Mouse (Mus musculus) embryo, embryonic 11 days (tissue): ENCODE data around the gene Asic2.

ENCODE experiments used
- DNase-seq: peaks from one replicate; pipeline ENCODE4 v3.0.0-alpha.2; 2015

Asic2 gene

GRCm38 (mm10) chr11:81152460-81153160, 815.6 kb downstream of the Asic2 start:
- peak; percentile 81 for DNase-seq

GRCm38 (mm10) chr11:81152021-81152385, 816.3 kb downstream of the Asic2 start:
- DNase-seq = peak; percentile 85

- DNase-seq = peak; percentile 55
Observed at GRCm38 (mm10) chr11:81151286-81152020, 816.8 kb downstream of the Asic2 start.

DNA sequence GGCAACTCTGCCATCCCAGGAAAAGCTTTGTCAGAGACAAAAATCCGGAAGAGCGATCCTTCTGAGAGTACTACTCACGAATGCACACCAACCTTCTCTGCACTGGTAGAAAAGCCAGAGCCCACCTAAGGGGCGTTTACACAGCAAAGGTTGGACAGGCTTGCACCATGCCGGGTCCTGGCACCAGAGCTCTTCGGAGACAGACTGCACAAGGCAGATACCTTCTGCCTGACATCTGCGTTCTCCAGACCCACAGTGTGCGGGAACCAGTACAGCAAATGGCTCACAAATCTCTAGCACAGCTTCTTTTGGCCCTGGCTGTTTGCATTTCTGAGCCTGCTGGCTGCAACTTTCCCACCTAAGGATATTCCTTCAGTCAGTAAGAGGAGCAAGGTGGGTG, 817.6 kb downstream of the Asic2 start:
- no peak for DNase-seq

- DNase-seq = no peak
Observed at GRCm38 (mm10) chr11:81148423-81148822, 819.8 kb downstream of the Asic2 start.

DNA sequence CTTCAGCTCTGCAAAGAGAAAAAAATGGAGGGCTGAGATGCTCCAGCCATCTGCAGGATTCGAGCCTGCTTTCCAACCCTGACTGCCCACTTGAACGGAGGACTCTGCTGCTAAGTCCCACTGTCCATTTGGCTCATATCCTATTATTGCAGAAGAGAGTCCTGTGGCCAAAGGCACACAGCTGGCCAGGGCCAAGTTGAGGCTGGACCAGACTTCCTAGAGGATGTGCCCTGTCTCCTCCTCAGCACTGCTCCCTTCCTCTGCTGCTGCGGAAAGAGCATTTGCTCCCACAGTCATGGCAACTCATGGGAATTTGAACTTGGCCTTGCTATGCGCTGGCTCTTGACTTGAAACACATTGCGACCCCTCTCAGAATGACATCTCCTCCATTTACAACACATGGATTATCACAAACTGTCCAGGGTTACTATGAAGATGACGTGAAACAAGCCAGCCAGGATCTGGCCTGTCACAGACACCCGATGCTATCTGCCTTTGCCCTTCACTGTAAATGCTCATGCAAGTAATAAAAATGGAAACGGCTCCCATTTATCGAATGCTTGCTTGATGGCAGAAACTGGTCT, 821.6 kb downstream of the Asic2 start:
- no peak for DNase-seq

DNA sequence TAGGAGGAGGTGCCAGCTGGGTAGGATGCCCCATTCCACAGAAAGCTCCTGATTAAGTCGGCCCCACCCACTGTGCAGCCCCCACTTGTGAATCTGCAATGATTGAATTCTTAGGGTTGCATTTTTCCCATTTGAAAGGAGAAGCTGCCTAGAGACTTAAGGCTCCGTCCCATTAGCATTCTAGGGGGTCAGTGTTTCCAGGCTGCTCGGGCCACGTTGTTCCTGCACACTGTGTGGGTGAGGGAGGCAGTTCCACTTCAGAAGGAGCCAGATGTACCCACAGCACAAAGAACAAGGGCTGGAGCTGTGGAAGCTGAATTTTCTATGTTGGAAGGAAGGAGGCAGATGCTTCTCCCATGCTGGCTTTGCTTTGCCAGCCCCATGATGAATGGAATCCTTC, 833.1 kb downstream of the Asic2 start:
- DNase-seq = no peak

- DNase-seq = no peak
Observed at GRCm38 (mm10) chr11:81133950-81134349, 834.3 kb downstream of the Asic2 start.

DNA sequence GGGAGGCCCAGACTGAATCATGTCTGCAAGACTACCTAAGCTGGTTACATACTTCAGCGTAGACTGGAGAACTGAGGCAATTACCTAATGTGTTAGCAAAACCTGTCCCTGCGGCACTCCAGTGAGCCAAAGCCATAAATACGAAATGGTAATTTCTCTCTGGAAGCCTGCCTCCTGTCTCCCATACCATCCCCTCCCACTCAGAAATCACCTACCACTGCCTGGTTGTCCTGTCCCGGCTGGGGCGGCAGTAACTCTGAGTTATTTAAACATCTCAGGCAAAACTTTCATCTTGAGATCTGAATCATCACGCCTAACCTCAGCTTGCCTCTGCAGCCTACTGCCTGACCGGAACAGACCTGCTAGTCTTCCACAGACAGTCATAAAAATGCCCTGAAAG, 835.6 kb downstream of the Asic2 start:
- no peak for DNase-seq

DNA sequence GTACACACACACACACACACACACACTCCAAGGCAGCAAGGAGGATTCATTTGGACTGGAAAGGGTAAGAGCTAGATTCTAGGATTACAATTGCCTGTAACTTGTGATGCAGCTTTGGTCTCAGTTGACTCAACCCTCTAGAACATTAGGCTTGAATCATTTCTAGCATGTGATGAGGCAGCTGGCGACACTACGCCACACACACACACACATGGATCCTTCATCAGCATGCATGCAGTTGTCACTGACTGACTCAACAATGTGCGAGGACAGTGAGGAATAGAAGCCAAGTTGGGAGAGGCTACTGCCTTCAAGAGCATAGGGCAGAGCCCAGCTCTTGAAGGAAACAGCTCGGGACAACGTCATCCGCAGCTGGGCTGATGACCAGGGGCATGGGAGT, 843.9 kb downstream of the Asic2 start:
- no peak for DNase-seq

DNA sequence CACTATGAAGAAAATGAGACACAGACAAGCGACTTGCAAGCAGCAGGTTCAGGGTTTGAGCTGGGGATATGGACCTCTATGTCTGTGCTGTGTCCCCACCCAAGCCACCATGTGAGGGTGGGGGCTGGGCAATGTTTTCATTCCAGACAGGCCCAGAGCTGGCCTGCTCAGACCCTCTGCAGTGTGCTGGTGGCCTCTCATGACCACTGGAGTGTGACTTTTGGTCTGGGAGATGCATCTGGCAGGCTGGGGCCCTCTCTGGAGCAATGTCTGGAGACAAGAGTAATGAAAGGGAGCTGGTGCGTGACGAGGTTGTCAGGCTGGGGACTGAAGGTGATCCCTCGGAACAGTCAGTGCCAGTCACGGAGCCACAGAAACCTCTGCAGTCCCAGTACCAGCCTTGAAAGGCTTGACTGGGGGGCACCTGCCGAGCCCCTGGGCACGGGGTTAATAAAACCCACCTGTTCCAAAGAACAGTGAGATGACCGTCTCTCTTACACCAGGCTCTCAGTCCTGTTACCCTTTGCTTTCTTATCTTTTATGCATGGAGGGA, 848.2 kb downstream of the Asic2 start:
- DNase-seq = no peak

GRCm38 (mm10) chr11:81118055-81118454, 850.2 kb downstream of the Asic2 start:
- peak; percentile 17 for DNase-seq

DNA sequence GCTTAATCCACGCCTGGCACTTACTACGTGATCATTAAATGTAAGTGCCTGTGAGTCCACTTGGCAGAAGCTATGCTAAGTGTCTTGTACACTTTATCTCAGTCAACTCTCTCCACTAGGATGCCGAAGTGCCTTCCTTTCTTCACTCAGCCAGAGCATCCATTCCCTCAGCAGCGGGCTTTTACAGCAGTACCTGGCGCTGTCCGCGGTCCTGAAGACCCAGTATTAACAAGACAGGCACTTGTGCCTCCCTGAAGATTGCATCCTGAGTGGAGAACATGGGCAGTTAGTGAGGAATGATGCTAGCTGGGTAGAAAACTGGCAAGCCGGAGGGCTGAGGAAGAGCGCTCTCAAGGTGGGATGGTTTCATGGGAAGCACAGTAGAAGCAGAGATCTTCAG, 852.6 kb downstream of the Asic2 start:
- DNase-seq = peak; percentile 90

GRCm38 (mm10) chr11:81111626-81112025, 856.6 kb downstream of the Asic2 start:
- no peak for DNase-seq

DNA sequence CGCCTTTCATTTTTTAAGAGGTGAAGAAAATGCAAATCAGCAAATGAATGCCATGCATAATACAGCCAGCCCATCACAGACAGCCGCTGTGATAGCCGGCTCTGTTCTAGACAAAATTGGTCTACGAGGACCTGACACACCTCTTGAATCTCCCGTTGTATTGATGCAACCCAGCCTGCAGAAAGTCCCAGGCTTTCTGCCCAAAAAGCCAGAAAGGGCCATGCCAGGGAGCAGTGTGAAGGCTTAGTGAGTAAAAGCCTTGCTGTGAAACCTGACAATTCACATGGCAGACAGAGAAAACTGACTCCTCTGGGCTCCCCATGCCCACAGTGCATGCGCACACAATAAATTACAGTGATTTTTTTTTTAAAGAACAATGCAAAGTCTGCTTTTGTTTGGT, 858.2 kb downstream of the Asic2 start:
- no peak for DNase-seq

- DNase-seq = no peak
Observed at GRCm38 (mm10) chr11:81106949-81107348, 861.3 kb downstream of the Asic2 start.

- no peak for DNase-seq
Observed at GRCm38 (mm10) chr11:81100829-81101228, 867.4 kb downstream of the Asic2 start.

GRCm38 (mm10) chr11:81096011-81096410, 872.2 kb downstream of the Asic2 start:
- no peak for DNase-seq

DNA sequence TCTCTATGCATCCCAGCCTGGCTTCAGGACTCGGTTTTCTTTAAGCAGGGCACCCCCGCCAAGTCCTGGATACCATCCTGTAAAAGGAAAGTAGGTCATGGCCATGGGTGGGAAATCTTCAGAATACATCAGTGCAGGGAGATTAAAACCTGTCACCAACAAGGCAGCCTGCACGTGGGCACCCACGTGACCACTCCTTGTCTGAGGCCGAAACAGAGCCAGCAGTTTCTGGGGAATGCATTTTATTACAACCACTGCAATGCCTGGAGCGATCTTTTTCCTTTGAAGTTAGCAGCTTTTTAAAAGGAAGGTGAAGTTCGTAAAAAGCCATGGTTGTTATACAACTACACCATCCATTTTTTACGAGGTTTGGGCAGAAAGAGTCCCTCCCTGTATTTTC, 873.7 kb downstream of the Asic2 start:
- DNase-seq = peak; percentile 21

DNA sequence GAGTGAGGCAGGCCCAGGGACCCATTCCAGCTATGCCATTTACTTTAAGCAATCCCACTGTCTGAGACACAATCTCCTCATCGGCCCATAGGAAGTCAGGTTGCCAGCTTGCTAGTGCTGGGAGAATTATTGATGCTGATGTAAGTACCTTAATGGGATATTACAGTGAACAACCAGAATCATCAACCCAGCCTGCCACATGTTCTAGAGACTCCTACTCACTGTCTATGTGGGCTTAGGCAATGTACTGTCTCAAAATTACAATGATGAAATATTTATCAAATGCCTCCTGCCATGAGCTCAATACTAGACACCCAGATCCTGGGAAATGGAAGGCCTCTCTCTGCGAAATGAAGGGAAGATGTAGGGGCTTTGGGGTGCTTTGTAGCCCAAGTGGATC, 876.1 kb downstream of the Asic2 start:
- no peak for DNase-seq

DNA sequence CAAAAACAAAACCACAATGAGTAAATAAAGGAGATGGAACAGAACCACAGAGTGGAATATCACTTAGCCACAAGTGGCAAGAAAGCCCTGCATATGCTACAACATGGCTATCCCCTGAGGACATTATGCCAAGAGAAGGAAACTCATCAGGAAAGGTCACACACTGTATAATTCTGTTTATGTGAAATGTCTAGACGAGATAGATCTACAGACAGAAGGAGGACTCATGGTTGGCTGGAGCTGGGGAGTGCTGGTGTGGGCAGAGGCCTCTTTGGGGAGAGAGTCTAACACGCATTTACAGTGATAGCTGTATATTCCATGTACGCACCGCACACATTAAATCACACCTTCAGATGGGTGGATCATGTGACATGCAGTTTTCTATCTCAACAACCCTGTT, 884.4 kb downstream of the Asic2 start:
- no peak for DNase-seq

- DNase-seq = no peak
Observed at GRCm38 (mm10) chr11:81080076-81080805, 888.0 kb downstream of the Asic2 start.

DNA sequence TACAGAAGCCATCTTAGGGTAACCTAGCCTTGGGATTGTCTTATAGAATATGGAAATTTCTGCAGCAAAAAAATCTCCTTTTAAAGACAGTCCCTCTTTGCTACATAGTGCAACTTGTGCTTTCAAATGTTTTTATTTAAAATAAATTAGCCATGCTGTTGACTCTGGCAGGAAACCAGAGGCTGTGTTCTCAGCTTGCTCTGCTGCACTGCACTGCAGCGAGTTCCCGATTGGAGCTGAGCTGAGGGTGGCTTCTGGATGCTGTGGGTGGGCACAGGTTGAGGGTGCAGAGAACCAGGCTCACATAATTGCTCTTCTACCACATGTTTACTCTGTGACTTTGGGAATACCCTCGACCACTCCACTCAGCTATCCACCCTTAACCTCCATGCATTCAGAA, 889.0 kb downstream of the Asic2 start:
- no peak for DNase-seq
